Mouse (Mus musculus) right cerebral cortex, postnatal 10 days (tissue): Measurements from ENCODE around the gene Sdcbp2.

Experiments used
- DNase-seq, 2 experiments: peaks; one replicate each; pipeline ENCODE4 v3.0.0; 2021; ENCODE audit warnings: low spot score in 2 of 2

Gene Sdcbp2

DNA sequence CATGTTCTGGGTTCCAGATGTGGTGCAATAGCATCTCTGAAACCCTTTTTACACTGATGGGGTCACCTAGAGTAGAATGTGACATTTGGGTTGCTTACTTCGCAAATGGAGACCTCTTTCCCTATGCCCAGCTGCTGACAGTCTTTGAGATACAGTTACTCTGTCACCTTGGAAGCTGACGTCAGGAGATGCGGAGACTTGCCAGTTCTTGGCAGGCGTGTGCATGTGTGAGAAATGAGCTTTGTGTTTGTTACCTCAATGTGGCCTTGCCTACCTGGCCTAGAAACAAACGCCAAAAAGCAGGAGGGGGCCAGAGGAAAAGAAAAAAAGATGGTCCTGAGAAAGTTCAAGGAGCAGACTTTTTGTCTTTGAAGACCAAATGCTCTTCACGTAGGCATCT, 5.6 kb upstream of the Sdcbp2 start:
- no peak for DNase-seq

DNA sequence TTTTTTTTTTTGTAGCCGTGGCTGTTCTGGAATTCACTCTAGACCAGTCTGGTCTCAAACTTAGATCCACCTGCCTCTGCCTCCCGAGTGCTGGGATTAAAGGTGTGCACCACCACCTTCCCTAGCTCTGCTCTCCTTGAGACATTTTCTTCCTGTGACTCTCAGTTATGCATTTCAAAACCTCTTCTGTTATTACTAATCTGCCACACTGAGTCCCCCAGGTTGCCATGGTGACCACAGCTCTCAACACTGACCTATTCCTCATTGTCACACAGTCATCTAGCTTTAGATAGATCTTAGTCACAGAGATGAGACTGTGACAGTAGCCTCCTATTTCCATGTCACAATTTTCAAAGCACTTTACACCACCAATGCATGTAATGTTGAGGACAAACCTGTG, 3.0 kb upstream of the Sdcbp2 start:
- no peak for DNase-seq

DNA sequence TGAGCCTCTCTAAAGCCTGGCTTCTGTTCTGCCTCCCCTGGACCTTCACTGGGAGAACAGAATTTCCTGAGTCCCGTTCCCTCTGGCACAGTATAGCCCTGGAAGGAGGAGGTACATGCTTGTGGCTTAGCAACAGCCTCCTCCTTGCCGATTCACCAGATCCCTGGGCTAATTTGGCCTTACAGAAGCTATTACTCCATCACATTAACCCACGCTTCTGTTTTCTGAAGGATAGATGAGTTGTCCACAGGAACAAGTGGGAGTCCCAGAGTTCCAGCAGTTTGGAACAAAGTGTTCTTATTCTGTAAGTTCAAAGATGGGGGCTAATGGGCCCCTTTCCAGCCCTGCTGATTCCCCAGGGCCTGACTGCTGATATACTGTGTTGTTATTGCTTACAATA, 1.2 kb downstream of the Sdcbp2 start:
- DNase-seq: no peak

DNA sequence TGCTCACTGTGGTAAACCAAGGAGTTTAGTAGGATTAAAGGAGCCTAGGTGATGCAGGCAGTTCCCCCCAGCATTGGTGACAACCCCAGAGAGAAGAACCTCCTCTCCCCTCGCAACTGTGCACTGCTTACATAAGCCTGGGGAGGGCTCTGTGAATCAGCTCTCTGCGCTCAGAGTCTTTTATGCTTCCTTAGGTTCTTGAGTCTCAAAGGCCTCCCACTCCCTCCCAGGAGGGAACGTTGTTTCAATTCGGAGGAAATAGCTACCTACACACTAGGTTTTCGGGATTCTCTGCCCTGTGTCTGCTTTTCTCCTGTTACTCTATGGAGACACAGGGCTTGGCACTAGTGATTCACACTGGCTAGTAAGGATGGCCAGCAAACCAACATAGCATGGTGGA, 2.2 kb downstream of the Sdcbp2 start:
- peak; percentile 54 to 60 for DNase-seq

DNA sequence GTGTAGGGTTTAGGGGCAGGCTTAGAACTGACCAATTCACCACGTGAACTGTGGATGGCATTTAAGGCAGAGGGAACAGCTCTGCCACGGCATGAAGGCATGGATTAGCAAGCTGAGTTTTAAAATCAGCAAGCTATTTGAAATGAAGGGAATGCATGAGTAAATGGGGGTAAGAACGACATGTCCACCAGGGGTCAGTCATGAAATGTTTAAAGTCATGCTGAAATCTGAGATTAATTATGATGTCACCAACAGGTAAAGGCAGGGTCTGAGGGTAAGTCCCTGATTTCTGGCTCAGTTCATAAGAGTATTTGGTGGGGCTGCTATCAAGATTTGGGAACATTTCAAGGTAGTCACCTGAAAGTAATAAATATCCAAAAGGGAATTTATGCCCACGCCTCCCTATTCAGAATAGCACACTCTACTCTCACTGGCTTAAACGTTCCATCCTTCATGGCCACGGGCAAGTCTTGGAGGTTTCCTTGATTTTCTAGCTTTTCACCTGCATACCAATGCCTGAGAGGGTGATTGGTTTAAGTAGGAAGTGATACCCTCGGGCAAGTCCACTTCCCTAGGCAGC, 2.8 kb downstream of the Sdcbp2 start:
- peak in 1 of 2 experiments; percentile 52 for DNase-seq

DNA sequence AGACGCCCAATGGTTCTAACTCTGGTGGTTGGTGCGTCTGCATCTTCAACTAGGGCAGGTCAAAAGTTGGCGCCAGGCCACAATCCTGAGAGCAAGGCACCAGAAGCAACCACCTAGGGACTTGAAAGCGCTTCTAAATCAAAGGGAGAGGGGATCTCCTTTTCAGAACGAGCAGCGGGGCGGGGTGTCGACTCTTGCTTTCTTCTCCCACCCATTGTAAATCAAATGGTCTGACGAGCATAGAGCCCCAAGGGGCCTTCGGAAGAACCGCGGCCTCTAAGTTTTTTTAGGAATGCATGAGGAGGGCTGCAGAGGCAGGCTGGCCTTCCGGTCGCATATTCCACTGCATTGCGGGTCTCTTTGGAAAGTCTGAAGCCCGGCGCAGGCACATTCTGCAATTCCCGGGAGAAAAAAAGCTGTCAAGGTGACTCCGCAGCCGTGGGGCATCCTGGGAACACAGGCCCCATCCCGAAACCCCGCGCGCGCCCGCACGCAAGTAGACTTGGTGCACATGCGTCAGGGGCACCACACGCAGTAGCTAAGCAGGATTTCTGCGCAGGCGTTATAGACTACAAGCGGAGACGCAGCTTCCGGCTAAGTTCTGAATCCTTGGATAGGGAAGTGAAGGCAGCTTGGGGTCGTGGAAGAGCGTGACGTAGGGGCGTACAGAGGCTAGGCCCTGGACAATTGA, 3.4 kb downstream of the Sdcbp2 start:
- peak; percentile 96 to 97 for DNase-seq

DNA sequence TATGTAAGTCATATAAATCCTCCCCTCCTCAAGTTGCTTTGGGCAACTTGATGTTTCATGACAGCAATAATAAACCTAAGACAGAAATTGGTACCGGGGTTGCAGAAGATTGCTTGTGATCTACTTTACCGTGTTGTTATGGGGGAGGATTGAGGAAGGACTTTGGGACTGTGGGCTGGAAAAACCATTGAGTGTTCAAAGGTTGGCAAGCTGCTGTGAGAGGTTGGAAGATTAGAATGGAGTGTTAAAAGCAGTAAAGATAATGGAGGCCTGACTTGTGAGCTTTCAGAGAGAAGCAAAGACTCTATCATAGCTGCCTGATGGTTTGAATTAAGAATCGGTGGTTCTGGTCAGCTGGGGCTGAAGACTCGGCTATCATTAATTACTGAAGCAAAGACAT, 6.8 kb downstream of the Sdcbp2 start:
- no peak for DNase-seq

DNA sequence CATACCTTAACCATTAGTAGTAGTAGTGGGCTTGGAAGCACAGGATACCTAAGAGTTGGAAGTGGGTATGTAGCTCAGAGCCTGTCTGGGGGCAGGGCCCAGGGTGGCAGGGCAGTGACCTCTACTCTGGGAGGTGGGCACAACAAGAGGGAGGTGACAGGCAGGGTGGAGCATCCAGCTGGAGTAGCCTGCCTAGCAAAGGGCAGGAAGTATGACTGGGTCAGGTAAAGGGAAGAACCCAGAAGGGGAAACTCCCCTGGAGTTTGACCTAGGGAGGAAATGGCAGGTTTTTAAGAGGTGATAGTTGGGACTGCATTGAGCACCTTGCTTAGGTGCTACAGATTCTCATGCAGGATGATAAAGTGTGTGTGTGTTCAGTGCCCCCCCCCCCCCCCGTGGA, 8.5 kb downstream of the Sdcbp2 start:
- no peak for DNase-seq

DNA sequence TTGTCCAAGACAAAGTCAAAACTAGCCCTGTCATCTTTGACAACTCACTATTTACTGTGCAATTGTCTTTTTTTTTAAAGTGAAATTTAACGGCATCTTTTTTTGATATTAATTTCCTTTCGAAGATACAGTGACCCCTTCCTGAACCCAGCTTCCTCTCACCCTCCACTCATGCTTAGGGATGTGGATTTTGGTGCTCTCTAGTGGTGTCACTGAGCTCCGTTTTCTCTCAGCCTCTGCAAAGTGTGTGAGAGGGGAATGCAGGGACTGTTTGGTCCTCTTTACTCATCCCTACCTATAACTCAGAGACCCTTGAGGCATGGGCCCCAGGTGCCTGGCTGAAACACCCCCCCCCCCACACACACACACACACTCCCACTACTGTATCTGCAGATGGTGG, 13.5 kb downstream of the Sdcbp2 start:
- peak; percentile 26 to 34 for DNase-seq

DNA sequence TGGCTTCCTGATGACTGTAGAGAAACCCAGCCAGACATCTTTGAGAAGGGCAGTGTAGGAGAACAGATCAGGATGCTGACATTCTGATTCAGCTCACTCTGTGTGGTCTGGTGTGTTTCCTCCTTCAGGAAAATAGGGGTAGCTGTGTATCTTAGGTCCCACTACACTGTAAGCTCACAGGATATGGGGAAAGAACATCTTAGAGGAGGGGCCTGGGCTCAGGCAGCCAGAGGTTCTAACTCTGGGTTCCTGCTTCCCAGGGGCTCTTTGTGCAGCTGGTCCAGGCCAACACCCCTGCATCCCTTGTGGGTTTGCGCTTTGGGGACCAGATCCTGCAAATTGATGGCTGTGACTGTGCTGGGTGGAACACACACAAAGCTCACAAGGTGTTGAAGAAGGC, 14.4 kb downstream of the Sdcbp2 start:
- peak in 1 of 2 experiments; percentile 21 for DNase-seq

DNA sequence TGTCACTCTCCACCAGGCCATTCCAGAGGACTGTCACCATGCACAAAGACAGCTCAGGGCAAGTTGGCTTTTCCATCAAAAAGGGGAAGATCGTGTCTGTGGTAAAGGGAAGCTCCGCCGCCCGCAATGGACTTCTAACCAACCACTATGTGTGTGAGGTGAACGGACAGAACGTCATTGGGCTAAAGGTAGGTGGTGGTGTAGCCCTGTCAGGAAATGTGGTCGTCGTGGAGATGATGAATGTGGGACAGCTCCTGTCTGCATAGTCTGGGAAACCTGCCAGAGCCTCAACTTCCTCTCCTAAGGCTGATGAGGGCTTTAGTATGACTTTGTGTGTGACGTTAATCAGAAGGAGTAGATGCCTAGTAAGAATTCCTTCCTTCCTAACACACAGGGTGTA, 14.9 kb downstream of the Sdcbp2 start:
- peak in 1 of 2 experiments; percentile 32 for DNase-seq

DNA sequence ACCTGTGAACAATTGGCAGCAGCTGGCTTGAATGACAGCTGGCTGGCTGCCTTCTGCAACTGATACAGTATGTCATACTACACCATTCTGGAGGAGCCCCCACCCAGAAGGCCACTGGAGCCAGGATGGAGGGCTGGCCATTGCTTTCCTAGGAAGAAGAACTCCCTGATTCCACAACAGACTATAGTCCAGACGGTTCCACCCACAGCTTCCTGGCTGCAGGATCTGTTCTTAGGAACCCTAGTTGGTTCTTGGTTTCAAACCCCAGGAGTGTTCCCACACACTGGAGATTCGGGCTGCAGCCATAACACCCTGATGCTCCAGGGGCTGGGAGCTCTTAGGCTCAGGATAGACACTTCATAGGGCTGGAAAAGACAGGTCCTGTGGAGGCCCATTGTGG, 25.6 kb downstream of the Sdcbp2 start:
- no peak for DNase-seq

DNA sequence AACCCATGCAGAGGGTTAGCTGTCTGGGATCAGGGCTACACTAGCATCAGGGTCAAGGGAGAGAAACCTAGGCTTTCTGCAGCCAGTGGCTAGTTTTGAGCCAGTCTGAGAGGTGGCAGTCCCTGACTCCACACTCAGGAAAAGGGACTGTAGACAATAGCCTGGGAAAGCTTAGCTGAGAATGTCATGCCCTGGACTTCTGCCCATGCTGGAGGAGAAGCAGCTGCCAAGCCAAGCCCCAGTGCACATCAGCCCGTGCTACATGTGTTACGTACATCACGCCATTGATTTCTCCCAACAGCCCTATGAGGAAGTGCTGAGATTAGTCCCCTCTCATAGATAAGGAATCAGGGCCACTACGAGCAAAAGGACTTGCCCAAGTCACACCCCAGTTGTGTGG, 29.7 kb downstream of the Sdcbp2 start:
- DNase-seq: peak in 1 of 2 experiments; percentile 28

DNA sequence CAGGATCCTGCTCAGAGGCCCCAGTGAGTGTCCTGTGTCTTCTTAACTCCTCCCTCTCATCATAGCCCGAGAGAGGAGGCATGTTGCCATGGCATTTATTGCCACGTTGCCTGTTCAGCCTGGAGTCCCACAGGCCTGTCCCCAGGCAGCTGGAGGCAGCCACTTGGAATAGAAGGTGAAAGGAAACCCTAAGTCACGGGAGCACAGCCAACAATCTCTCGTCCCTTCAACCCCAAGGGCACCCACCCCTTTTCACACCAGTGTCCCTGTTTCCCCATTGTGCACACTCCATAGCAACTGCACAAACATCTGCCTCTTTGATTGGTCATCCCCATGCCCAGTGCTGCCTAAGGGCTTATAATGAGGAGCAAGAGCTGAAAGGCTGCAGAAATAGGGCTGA, 31.2 kb downstream of the Sdcbp2 start:
- peak; percentile 73 to 78 for DNase-seq

DNA sequence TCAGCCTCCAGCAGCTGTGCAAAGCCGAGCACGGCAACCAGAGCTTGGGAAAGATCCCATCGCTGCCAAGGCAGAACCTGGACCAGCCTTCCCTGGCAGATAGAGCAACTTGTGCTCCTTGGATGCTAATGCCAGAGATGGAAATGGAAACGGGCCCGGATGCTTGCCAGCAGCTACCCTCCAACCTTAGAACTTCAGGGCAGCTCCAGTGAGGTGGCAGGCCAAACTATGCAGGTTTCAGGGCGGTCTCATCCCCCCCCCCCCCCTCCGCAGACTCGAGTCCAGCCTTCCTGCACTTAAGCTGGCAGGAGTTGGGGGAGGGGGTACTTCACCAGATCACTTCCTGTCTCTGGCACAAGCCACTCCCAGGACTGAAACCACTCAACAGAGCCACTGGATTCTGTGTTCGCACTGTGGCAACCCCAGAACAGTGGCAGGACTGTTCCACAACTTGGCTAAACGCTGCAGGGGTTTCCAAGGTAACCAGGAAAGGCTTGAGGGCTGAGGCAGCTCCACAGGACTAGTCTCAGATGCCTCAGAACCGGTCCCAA, 33.1 kb downstream of the Sdcbp2 start:
- peak; percentile 83 to 89 for DNase-seq

DNA sequence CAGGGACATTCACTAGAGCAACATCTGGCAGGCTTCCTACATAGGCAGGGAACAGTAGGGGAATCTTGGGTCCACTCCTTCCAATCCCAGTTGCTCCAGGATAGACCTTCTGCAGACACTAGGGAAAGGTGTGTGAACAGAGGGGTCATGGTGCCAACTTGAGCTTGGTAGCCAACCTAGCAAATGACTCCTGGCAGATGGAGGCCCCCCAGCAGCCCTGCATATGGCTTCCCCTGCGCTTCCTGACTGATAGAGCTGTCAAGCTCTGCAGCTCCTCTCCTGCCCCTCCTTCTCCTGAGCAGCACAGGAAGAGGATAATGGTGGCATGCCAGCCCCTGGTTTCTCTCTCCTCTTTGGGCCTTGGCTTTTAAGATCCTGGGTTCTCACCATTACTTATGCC, 36.0 kb downstream of the Sdcbp2 start:
- no peak for DNase-seq

DNA sequence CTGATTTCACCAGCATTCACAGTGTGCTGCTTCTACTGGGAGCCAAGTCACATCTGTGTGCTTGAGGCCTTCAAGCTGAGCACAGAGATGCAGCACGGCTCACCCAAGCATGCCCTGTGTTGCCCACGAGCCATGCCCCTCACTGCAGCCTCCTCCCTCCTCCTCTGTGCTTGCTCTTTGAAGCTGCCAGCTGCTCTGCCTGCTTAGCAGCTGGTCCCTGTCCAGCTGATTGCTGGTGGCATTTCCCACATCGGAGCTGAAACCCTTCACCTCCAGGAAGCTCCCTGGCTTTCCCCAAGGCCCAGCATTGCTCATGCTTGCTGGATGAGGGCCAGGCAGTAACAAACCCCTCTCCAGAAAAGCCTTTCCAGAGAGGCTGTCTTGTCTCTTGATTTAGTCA, 37.6 kb downstream of the Sdcbp2 start:
- no peak for DNase-seq

DNA sequence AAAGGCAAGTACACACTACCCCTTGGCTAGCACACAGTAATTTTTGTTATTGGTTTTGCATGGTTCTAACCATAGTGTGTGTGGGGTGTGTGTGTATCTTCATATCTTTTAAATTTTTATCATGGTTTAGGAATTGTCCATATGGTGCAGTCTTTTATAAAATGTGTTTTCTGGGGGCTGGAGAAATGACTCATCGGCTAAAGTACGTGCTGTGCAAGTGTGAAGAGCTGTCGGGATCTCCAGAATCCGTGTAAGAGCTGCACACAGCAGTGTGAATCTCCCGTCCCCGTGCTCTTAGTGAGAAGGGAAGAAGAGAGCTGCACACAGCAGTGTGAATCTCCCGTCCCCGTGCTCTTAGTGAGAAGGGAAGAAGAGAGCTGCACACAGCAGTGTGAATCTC, 43.4 kb downstream of the Sdcbp2 start:
- peak in 1 of 2 experiments; percentile 74 for DNase-seq

DNA sequence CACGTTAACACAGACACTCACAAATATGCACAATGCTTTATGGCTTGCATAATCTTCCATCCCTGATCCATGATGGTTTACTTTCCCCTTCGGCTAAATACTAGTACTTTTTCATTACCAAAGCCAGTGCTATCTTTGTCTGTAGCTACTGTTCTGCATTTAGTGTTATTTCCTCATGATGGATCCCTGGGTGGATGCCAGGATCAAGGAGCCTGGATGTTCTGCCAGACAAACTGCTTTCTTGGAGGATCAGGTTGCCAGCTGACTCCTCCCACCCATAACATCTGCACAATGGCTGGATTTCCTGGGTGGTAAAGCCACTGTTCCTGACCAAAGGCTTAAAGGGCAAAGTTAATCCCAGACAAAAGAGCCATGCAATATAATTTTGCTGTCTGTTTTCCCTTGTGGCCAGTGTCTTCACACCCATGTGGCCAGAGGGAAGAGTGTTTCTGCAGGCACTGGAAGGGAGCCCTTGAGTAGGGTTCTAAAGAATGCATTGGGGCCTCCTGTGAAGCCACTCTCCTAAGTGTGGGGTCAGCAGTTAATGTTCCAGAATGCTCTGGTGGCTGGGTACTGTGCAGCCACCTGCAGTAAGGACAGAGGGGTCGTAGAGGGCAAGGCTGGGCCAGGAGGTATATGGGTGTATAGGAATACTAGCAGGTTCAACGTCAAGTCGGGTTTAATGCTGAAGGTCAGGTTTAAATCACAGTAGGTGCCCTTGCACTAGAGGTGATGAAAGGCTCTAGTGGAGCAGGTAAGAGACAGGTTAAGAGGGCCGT, 44.3 kb downstream of the Sdcbp2 start:
- DNase-seq: no peak

DNA sequence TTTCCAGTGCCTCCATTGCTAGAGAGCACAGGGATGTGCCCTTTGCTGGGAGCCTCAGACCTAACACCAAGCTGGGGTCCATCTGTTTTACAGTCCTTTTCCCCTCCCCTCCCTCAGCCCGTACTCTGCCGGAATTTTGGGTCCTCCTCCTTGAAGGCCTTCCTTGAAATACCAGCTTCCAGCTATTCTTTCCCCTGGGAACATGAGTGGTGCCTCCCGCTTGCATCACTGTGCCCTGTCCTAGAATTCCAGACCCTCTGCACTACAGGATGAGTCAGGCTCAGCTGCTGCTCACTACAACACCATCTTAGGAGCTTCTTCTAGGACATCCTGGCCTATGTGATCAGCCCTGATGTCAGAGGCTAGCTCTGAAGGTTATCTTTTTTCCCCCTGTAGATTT, 51.4 kb downstream of the Sdcbp2 start:
- DNase-seq: peak in 1 of 2 experiments; percentile 12

DNA sequence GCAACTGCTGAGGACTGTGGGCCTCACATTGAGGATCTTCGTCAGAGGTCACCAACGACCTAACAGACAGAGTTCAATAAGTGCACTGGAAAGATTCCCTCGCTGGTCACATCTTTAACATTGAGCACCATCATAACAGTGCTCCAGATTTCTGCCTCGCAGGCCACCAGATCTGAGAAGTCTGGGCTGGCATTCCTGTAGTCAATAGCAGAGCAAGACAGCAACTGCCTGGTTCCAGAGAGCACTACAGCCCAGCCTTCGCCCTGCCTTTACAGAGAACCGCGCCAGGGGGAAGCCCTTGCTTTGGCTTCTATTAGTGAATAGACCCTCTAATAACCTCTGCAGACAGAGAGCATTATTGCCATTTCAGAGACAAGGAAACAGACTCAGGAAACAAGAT, 53.9 kb downstream of the Sdcbp2 start:
- DNase-seq: peak in 1 of 2 experiments; percentile 18

DNA sequence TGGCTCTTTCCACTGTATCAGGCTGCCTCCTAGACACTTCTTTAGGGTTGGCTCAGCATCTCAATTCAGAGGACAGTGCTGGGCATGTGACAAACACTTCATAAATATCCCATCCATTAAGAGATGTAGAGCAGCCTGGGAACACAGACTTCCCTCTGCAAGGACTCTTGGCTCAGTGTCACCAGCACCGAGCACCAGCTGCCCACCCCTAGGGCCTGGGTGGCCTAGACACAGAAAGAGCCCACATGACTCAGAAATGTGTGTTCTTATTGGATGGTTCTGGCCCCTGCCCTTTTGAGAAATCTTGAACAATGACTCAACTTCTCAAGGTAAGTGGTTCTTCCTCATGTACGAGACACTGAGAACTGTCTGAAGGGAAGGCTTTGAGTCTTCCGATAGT, 55.6 kb downstream of the Sdcbp2 start:
- DNase-seq: peak in 1 of 2 experiments; percentile 33

DNA sequence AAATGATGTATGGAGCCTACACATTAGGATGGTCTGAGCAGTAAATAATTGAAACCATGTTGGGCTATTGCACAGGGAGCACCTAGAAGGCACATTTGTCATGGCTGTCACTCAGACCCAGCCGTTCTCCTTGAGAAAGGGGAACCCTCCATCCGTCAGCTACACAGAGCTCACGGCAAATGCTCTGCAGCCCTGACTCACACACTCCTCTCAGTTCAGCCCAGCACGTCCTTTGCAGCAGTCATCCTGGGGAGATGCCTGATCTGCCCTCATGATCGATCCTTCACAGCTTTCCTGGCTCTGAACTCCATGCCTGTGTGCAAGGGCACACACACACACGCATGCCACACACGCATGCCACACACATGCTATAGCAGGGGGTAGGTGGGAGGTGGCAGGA, 56.9 kb downstream of the Sdcbp2 start:
- DNase-seq: peak in 1 of 2 experiments; percentile 32
